Mouse (Mus musculus) CD8-positive naive resting alpha-beta T cell, adult 2 months (primary cell): ENCODE results near the gene Il1a.
A peak's percentile ranks its signal among the peaks of the same experiment; 100 is the strongest.

ENCODE experiments used
- DNase-seq, 2 experiments: peaks; one replicate each; pipeline ENCODE4 v3.0.0; 2022; ENCODE audit warnings: low read depth in 2 of 2, low spot score in 2 of 2

Il1a gene

GRCm38 (mm10) chr2:129265316-129265715, 44.5 kb downstream of the Il1a start:
- no peak for DNase-seq

GRCm38 (mm10) chr2:129263073-129263472, 46.7 kb downstream of the Il1a start:
- no peak for DNase-seq

- no peak for DNase-seq
These were observed 48.5 kb downstream of the Il1a start for GRCm38 (mm10) chr2:129261151-129261794.

GRCm38 (mm10) chr2:129260646-129261045, 49.1 kb downstream of the Il1a start:
- DNase-seq, result no peak

- DNase-seq, result peak; percentile 67 to 77
These were observed 51.1 kb downstream of the Il1a start for GRCm38 (mm10) chr2:129258475-129259211.

- no peak for DNase-seq
These were observed 51.7 kb downstream of the Il1a start for GRCm38 (mm10) chr2:129258056-129258455.

GRCm38 (mm10) chr2:129256006-129256405, 53.8 kb downstream of the Il1a start:
- DNase-seq, result no peak

- DNase-seq, result no peak
These were observed 55.7 kb downstream of the Il1a start for GRCm38 (mm10) chr2:129254076-129254475.

GRCm38 (mm10) chr2:129253631-129253970, 56.2 kb downstream of the Il1a start:
- no peak for DNase-seq

- no peak for DNase-seq
These were observed 56.7 kb downstream of the Il1a start for GRCm38 (mm10) chr2:129252836-129253630.
